Mouse (Mus musculus) activated CD4-positive, CD25-positive, alpha-beta regulatory T cell (primary cell): ENCODE measurements around the gene Rfx1. TPM values are rescaled to one million over a fixed set of nuclear protein-coding genes. Genes with fewer than 3 reads are reported as not detected.

ENCODE experiments used
- polyA plus RNA-seq, 2 experiments: library from polyadenylated mRNA; unstranded; fragments of 100-300 nt; shearing (Covaris generic); gene quantifications; one replicate each; pipeline ENCODE4 v1.2.1; 2017

Gene Rfx1
- polyA plus RNA-seq: 10 to 100 TPM; 14.4 to 40.5 TPM

DNA sequence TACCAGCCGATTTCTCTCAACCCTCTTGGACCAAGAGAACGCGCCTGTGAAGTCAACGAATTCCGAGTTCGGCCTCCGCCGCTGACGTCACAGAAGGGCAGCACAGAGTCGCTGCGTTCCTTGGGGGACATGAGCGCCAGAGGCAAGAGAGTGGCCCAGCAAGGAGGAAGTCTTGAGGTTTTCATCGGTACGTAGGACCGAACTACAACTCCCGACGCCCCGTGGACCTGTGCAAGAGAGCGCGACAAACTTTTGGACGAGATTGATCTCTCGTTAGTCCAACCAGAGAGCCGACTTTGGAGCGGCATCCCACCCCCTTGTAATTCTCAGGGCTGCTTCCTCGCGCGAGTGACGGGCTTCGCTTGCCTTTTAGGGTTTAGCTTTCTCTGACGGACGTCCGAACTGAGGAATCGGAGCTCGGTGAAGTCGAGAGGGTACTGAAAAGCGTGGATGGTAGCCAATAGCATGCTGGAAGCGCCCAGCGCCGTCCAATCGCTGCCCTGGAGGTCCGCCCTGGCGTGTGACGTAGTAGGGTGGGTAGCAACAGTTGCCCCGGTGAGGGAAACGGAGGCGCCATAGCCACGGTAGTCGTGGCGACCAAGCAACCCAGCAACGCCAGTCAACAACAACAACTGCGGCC is at the start of gene Rfx1:
Gene Rfx1, plus strand, starts transcription at position 544 of the 640 bp plus-strand sequence.

DNA sequence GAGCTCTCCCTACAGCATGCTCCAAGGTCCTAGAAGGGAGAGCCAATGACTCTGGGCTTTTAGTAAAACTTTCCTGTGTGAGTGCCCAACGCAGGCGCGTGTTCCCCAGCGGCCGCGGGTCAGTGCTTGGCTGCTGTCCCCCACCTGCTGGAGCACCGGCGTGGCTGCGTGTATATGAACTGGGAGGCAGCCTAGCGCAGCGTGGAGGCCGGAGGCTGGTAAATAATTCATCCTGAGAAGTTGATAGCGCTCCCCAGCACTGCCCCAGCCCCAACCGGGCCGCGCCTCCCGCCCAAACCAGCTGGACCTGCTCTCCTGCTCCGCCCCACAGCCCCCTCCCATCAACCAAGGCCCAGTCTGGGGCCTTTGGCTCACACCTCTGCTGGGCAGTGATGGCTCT is 45.5 kb upstream of the Rfx1 start, which contains the start of gene Palm3:
Gene Palm3, plus strand, starts transcription at position 376 of the 400 bp plus-strand sequence.

DNA sequence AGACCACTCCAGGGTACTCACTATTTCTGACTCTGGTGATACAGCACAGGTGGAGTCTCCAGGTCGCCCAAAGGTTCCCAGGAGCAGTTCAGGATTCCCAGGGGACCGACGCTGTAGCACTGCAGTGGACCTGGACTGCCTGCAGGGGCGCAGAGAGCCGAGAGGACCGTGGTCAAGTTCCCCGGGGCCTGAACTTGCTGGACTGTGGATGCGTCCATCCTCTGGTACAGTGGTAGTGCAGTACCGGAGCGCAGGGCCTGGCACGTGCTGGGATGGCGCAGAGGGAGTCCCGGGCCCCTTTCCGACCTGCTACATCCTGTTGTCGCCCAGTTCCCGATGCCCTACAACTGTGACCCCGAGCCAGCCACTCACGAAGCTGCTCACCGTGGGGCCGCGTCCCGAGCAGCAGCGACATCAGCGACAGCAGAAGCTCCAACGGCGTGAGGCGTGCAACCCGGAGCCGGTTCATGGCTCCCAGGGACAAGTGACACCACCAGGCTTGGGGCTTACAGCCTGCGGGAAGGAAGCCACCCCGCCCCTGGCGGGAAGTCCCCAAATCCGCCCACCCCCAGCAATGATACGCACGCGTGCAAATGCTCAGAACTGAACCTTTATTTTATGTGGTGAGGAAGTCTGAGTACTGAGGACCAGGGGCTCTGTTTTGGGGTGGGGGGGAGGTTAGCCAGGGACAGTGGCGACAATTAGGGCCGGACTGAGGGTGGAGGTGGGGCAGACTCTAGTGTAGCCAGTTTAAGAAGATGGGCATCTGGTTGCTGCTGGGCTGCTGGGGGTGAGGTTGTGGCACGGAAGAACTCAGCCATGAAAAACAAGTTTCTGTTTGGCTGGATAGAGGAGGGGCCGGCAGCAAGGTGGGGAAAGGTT is 24.3 kb upstream of the Rfx1 start, which contains the start of gene Il27ra:
Gene Il27ra, minus strand, starts transcription at position 524 of the 882 bp plus-strand sequence.

DNA sequence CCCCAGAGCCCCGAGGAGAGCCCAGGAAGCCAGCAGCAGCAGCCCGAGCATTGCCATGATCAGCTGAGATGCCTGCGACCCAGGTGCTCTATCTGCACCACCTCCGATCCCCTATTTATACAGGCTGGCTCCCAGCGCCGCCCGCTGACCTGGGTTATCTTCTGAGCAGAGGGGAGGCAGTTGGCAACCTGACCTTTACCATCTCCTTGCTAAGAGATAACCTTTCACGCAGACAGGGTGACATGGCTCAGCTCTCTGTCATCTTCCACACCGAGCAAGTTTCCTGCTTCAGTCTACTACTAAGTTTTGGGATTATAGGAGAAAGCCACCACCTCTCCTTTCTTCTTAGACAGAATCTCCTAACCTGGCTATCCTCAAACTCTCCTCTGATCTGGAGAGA is 21.7 kb upstream of the Rfx1 start, which contains the start of gene Rln3:
Gene Rln3, minus strand, starts transcription at position 101 of the 400 bp plus-strand sequence.

DNA sequence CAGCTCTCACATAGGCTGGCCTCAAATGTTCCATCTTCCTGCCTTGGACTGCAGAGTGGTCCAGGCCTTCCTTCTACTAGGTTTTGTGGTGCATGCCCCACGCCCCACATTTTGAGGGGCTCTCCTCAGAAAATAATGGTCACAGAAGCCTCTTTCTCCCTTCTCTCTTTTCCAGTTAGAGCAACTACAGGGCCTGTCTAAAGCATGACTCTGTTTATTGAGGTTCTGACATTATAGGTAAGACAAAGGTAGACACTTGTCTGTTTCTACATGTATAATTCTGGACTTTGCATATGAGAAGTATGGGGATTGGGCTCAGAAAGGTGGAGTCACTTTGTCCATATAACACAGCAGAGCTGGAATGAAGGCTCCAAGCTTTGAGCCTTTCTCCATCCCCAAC is 1.6 kb upstream of the Rfx1 start, which contains the start of gene Gm10643:
Gene Gm10643, minus strand, starts transcription at position 101 of the 400 bp plus-strand sequence.

DNA sequence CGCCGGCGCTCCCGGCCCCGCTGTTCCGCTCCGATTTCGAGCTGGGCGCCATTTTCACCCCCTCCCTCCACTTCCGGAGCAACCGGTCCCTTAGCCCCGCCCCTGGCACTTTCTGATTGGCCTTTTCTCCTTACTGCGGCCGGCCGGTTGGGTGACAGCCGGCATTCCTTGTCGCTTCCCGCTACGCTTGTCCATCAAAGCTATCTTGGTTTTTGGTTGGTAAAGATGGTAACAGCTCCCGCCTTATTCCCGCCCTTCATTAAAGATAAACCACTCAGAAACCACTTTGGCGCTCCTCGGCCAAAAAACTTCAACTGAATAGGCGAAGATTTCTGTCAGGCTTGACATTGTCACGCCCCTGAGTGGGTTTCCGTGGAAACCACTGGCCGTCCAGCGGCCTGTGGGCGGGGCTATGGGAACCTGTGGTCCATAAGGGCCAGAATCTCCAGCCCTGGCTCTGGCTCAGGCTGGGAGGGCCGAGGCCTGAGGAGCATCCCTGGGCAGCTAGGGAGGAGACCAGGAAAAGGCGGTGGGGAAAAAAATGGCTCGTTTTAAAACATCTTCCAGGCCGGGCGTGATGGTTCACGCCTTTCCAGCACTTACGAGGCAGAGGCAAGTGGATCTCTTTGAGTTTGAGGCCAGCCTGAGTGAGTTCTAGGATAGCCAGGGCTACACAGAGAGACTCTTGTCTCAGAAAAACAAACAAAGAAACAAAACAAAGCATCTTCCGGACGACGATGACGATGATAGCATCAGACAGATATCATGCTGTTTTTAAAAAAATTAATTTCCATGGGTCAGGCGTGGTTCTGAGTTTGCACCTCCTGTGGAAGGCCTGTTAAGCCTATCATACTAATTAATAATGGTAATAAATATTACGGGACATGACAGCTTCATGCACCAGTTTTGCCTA is 38.3 kb downstream of the Rfx1 start, which contains the start of gene Dcaf15:
Gene Dcaf15, minus strand, starts transcription at position 72 of the 913 bp plus-strand sequence.

DNA sequence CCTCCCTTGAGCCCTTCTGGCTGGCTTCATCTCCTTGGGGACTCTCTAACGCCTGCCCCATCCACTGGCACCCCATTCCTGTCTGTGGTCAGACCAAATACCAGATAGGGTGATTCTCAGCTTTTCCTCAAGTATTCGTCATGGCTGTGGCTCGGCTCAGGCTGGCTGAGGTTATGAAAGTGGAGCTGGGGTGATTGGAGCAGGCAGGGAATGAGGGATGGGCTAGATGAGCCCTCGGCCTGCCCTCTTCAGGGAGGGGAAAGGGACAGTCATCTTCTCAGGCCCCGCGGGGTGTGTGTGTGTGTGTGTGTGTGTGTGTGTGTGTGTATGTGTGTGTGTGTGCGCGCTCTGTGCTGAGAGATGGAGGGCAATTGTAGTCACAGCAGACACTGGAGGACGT is 59.0 kb downstream of the Rfx1 start, which contains the start of gene Podnl1:
Gene Podnl1, plus strand, starts transcription at position 334 of the 400 bp plus-strand sequence.

Other genes with a start within 250 kb of the Rfx1 start
- gene Adgrl1, start 166.7 kb upstream of the Rfx1 start, polyA plus RNA-seq: 10 to 100 TPM in 1 of 2 experiments, 1 to 10 TPM in 1; 7.8 to 15.3 TPM
- under 1 TPM; 0.24 to 0.63 TPM for gene Gm10644, start 111.6 kb upstream of the Rfx1 start, polyA plus RNA-seq
- 10 to 100 TPM; 40.2 to 42.2 TPM for gene Asf1b, start 111.3 kb upstream of the Rfx1 start, polyA plus RNA-seq
- gene Prkaca, start 93.8 kb upstream of the Rfx1 start, polyA plus RNA-seq: 10 to 100 TPM; 54.6 to 58.2 TPM
- 10 to 100 TPM in 1 of 2 experiments, 1 to 10 TPM in 1; 9.1 to 11.7 TPM for gene Samd1, start 69.2 kb upstream of the Rfx1 start, polyA plus RNA-seq
- gene 1700067K01Rik, start 65.3 kb upstream of the Rfx1 start, polyA plus RNA-seq: under 1 TPM; 0.12 to 0.36 TPM
- gene 2210011C24Rik, start 54.7 kb upstream of the Rfx1 start, polyA plus RNA-seq: 1 to 10 TPM; 4.0 to 4.1 TPM
- gene Palm3, start 45.4 kb upstream of the Rfx1 start, polyA plus RNA-seq: 10 to 100 TPM; 10.1 to 13.4 TPM
- 100 to 1,000 TPM; 260 to 302 TPM for gene Il27ra, start 24.2 kb upstream of the Rfx1 start, polyA plus RNA-seq
- gene Rln3, start 21.8 kb upstream of the Rfx1 start, polyA plus RNA-seq: 100 to 1,000 TPM; 167 to 253 TPM
- 1 to 10 TPM; 1.8 to 2.1 TPM for gene Gm10643, start 1.7 kb upstream of the Rfx1 start, polyA plus RNA-seq
- 10 to 100 TPM; 32.6 to 41.2 TPM for gene Dcaf15, start 37.9 kb downstream of the Rfx1 start, polyA plus RNA-seq
- gene Podnl1, start 59.2 kb downstream of the Rfx1 start, polyA plus RNA-seq: 10 to 100 TPM; 17.6 to 39.5 TPM
- 10 to 100 TPM; 28.8 to 41.8 TPM for gene Cc2d1a, start 81.1 kb downstream of the Rfx1 start, polyA plus RNA-seq
- gene 4930432K21Rik, start 81.2 kb downstream of the Rfx1 start, polyA plus RNA-seq: 1 to 10 TPM in 1 of 2 experiments, under 1 TPM in 1; 0.31 to 1.4 TPM
- 1 to 10 TPM; 1.3 to 4.5 TPM for gene Nanos3, start 118.4 kb downstream of the Rfx1 start, polyA plus RNA-seq
- 10 to 100 TPM in 1 of 2 experiments, 1 to 10 TPM in 1; 6.8 to 15.0 TPM for gene Zswim4, start 170.2 kb downstream of the Rfx1 start, polyA plus RNA-seq
- 100 to 1,000 TPM; 287 to 296 TPM for gene D8Ertd738e, start 182.9 kb downstream of the Rfx1 start, polyA plus RNA-seq
- 100 to 1,000 TPM; 105 to 132 TPM for gene Mri1, start 190.5 kb downstream of the Rfx1 start, polyA plus RNA-seq
- gene Ccdc130, start 203.5 kb downstream of the Rfx1 start, polyA plus RNA-seq: 10 to 100 TPM; 33.8 to 36.6 TPM